8 mouse cellular contexts compared by ENCODE assay signal in genomic region chr11:18875911-18876885, GRCm38 (mm10).
A peak's percentile ranks its signal among the peaks of the same experiment; 100 is the strongest.
DNase-seq lines count a peak whose midpoint lies in the region; ATAC-seq and TF ChIP-seq lines count a peak whose summit lies in the region.

No protein-coding gene starts in this region.

- H3K4me2 ChIP-seq in hindbrain, embryonic 14.5 days (replicated peaks), result peak overlapping the region; percentile 83
- peak overlapping the region; percentile 87 for H3K4me2 ChIP-seq in lung, embryonic 16.5 days (ENCODE audit: low read depth, low read length)

- H3K9me3 ChIP-seq in hindbrain, embryonic 14.5 days (ENCODE audit: control insufficient read depth, low read length), result no peaks in the 10 kb centered on the region
- H3K9me3 ChIP-seq in lung, embryonic 16.5 days (ENCODE audit: control insufficient read depth, low read length), result no peaks in the 10 kb centered on the region

- intact Hi-C loops in left cerebral cortex, adult 2 months (cut with DNase I), result loop anchor here (2.0 to 10.0 kb wide), 8 partner anchors 125 to 1591 kb away; partner anchors contain the start of gene Meis1

- no peaks in the 10 kb centered on the region for H3K27me3 ChIP-seq in hindbrain, embryonic 14.5 days (ENCODE audit: control insufficient read depth, insufficient read depth, low read length)
- H3K27me3 ChIP-seq in lung, embryonic 16.5 days (ENCODE audit: control insufficient read depth, insufficient read depth, low read depth, low read length), result peaks cover 9% of the 10 kb centered on the region
- peaks cover 4% of the 10 kb centered on the region for H3K27me3 ChIP-seq in splenic B cell, adult 2 months (ENCODE audit: control insufficient read depth, insufficient read depth, low read length, poor library complexity, severe bottlenecking)

- H3K4me1 ChIP-seq in hindbrain, embryonic 14.5 days (replicated peaks; ENCODE audit: control insufficient read depth, insufficient read depth, low read length), result peaks cover 62% of the 10 kb centered on the region
- H3K4me1 ChIP-seq in lung, embryonic 16.5 days (replicated peaks; ENCODE audit: control insufficient read depth, insufficient read depth, low read length), result peaks cover 16% of the 10 kb centered on the region

- no peak for TF ChIP-seq CTCF in left cerebral cortex, adult 2 months (IDR thresholded peaks at IDR 0.05)

- peak overlapping the region; percentile 67 for H3K9ac ChIP-seq in hindbrain, embryonic 14.5 days
- H3K9ac ChIP-seq in lung, embryonic 16.5 days (ENCODE audit: low read length), result peak overlapping the region; percentile 77

- peak overlapping the region; percentile 36 for H3K4me3 ChIP-seq in hindbrain, embryonic 14.5 days (replicated peaks; ENCODE audit: low read length)
- H3K4me3 ChIP-seq in lung, embryonic 16.5 days (ENCODE audit: low read length), result peak overlapping the region; percentile 56
- H3K4me3 ChIP-seq in left cerebral cortex, adult 2 months, result no peak overlapping the region

- ATAC-seq in hindbrain, embryonic 14.5 days (ENCODE audit: low FRiP score), result no peak
- ATAC-seq in lung, embryonic 16.5 days (ENCODE audit: low read depth), result no peak

- H3K36me3 ChIP-seq in hindbrain, embryonic 14.5 days (replicated peaks; ENCODE audit: control insufficient read depth, insufficient read depth), result no peaks in the 10 kb centered on the region
- no peaks in the 10 kb centered on the region for H3K36me3 ChIP-seq in lung, embryonic 16.5 days (ENCODE audit: control insufficient read depth, insufficient read depth, low read length)
- no peaks in the 10 kb centered on the region for H3K36me3 ChIP-seq in splenic B cell, adult 2 months (ENCODE audit: control insufficient read depth, insufficient read depth, low read length, poor library complexity, severe bottlenecking)

- 7% methylated on average over 27 of the region's 27 CpGs for WGBS in hindbrain, embryonic 14.5 days
- WGBS in lung, embryonic 16.5 days, result 10% methylated on average over 27 of the region's 27 CpGs

- peak; percentile 8 for DNase-seq in right cerebral cortex, postnatal 25 days
- no peak for DNase-seq in right cerebral cortex, adult 18-20 months
- DNase-seq in cerebellum, postnatal 14 days, result peak; percentile 55 to 71
- DNase-seq in hindbrain, embryonic 14.5 days (ENCODE audit: low spot score), result no peak
- DNase-seq in splenic B cell, adult 2 months (ENCODE audit: low read depth, low spot score), result peak; percentile 19
- DNase-seq in thymus, postnatal 36 days, result no peak
- DNase-seq in left cerebral cortex, adult 2 months (ENCODE audit: extremely low spot score in 1 of 2, low spot score in 2 of 2), result no peak

- peak overlapping the region; percentile 94 for H3K27ac ChIP-seq in hindbrain, embryonic 14.5 days
- H3K27ac ChIP-seq in lung, embryonic 16.5 days (ENCODE audit: low read length), result peak overlapping the region; percentile 94
- H3K27ac ChIP-seq in left cerebral cortex, adult 2 months, result no peak overlapping the region

Comparison
In these comparisons a context has a peak if more than half of its experiments do, and no peak if none do; other contexts are left out.
1. DNase-seq: peak in right cerebral cortex, postnatal 25 days (single experiment), cerebellum, postnatal 14 days (2 of 2) and splenic B cell, adult 2 months (single experiment); none in right cerebral cortex, adult 18-20 months (single experiment), hindbrain, embryonic 14.5 days (single experiment), thymus, postnatal 36 days (0 of 2) and left cerebral cortex, adult 2 months (0 of 2).